9 mouse cellular contexts compared by ENCODE assay signal in genomic region chr16:18144201-18144600, GRCm38 (mm10). TPM values are rescaled to one million over a fixed set of nuclear protein-coding genes. Genes with fewer than 3 reads are reported as not detected.
DNase-seq lines count a peak whose midpoint lies in the region; ATAC-seq lines count a peak whose summit lies in the region.
"Had no signal": no experiment of that assay in that cellular context is flagged by ENCODE, and none has a peak within 500 bp of the region (broad histone marks: within the 10 kb centered on the region; RNA-seq: fewer than 3 reads in every experiment).

No protein-coding gene starts in this region.

- no peak for DNase-seq in hindbrain, embryonic 11.5 days (ENCODE audit: low spot score)
- DNase-seq in cerebellum, postnatal 14 days, result peak; percentile 80 to 83
- peak; percentile 59 to 70 for DNase-seq in layer of hippocampus, postnatal 10 days (ENCODE audit: low spot score in 2 of 2)
- DNase-seq in right cerebral cortex, adult 2 months (ENCODE audit: low spot score in 2 of 2), result peak; percentile 85 to 86
- DNase-seq in kidney, postnatal 36 days, result no peak
- no peak for DNase-seq in testis, postnatal 14 days (ENCODE audit: low spot score)
- no peak for DNase-seq in gastrocnemius, postnatal 10 days

- H3K27me3 ChIP-seq in hindbrain, embryonic 13.5 days, result no peaks in the 10 kb centered on the region
- no peaks in the 10 kb centered on the region for H3K27me3 ChIP-seq in hindbrain, embryonic 11.5 days (ENCODE audit: control insufficient read depth, insufficient read depth, low read length)

- no peaks in the 10 kb centered on the region for H3K9me3 ChIP-seq in hindbrain, embryonic 13.5 days
- no peaks in the 10 kb centered on the region for H3K9me3 ChIP-seq in hindbrain, embryonic 11.5 days (ENCODE audit: control insufficient read depth, low read length)

- H3K4me3 ChIP-seq in hindbrain, embryonic 13.5 days, result no peak overlapping the region
- H3K4me3 ChIP-seq in hindbrain, embryonic 11.5 days (ENCODE audit: low read depth, low read length), result no peak overlapping the region
- H3K4me3 ChIP-seq: erythroblast, embryonic 14.5 days had no signal

- no peaks in the 10 kb centered on the region for H3K36me3 ChIP-seq in hindbrain, embryonic 13.5 days
- H3K36me3 ChIP-seq in hindbrain, embryonic 11.5 days (ENCODE audit: control insufficient read depth, insufficient read depth, low read length), result no peaks in the 10 kb centered on the region

- H3K9ac ChIP-seq in hindbrain, embryonic 13.5 days, result 0 out of 2 replicates have a peak overlapping the region, but pooled peaks have one; percentile 15
- no peak overlapping the region for H3K9ac ChIP-seq in hindbrain, embryonic 11.5 days (ENCODE audit: low read depth, low read length)

- peaks cover 55% of the 10 kb centered on the region for H3K4me1 ChIP-seq in hindbrain, embryonic 13.5 days (replicated peaks)
- H3K4me1 ChIP-seq in hindbrain, embryonic 11.5 days (replicated peaks; ENCODE audit: control insufficient read depth, insufficient read depth, low read length), result peaks cover 11% of the 10 kb centered on the region

- no peak overlapping the region for H3K4me2 ChIP-seq in hindbrain, embryonic 13.5 days
- H3K4me2 ChIP-seq in hindbrain, embryonic 11.5 days (replicated peaks; ENCODE audit: low read depth, low read length), result no peak overlapping the region

- 68% methylated on average over 8 of the region's 8 CpGs for WGBS in hindbrain, embryonic 13.5 days
- WGBS in hindbrain, embryonic 11.5 days, result 86% methylated on average over 8 of the region's 8 CpGs

- no peak for ATAC-seq in hindbrain, embryonic 13.5 days (ENCODE audit: low FRiP score)
- no peak for ATAC-seq in hindbrain, embryonic 11.5 days (ENCODE audit: low FRiP score)

- H3K27ac ChIP-seq in hindbrain, embryonic 13.5 days, result peak overlapping the region; percentile 66; the same call in 1 of the 2 replicates
- H3K27ac ChIP-seq in hindbrain, embryonic 11.5 days (ENCODE audit: low read depth, low read length), result no peak overlapping the region

RNA-seq across cellular contexts. Expression of gene Rtn4r, which starts 16.8 kb away (rescaled TPM):
- polyA plus RNA-seq in hindbrain, embryonic 13.5 days (2015; fragmentation: Nextera tagmentation; extraction: Ambion mirVana), result 14.0 TPM in 2 replicates
- 3.3 and 3.4 TPM in 2 replicates for polyA plus RNA-seq in hindbrain, embryonic 11.5 days (2014; fragmentation: Nextera tagmentation; extraction: Ambion mirVana)
- total RNA-seq in layer of hippocampus, postnatal 10 days (2021), result 10 to 100 TPM; 76.3 to 78.0 TPM
- total RNA-seq in gastrocnemius, postnatal 10 days (2021), result under 1 TPM; 0.38 to 0.52 TPM

RNA-seq across cellular contexts. Expression of gene Prodh, which starts 54.2 kb away (rescaled TPM):
- 4.8 TPM in 2 replicates for polyA plus RNA-seq in hindbrain, embryonic 13.5 days (2015; fragmentation: Nextera tagmentation; extraction: Ambion mirVana)
- polyA plus RNA-seq in hindbrain, embryonic 11.5 days (2014; fragmentation: Nextera tagmentation; extraction: Ambion mirVana), result 7.8 and 8.3 TPM in 2 replicates
- 10 to 100 TPM; 15.8 to 17.3 TPM for total RNA-seq in layer of hippocampus, postnatal 10 days (2021)
- total RNA-seq in gastrocnemius, postnatal 10 days (2021), result 1 to 10 TPM; 2.6 to 3.8 TPM

Comparison
In these comparisons a context has a peak if more than half of its experiments do, and no peak if none do; other contexts are left out.
1. DNase-seq: peak in cerebellum, postnatal 14 days (2 of 2), layer of hippocampus, postnatal 10 days (2 of 2) and right cerebral cortex, adult 2 months (2 of 2); none in hindbrain, embryonic 11.5 days (single experiment), kidney, postnatal 36 days (0 of 2), testis, postnatal 14 days (single experiment) and gastrocnemius, postnatal 10 days (single experiment).
2. RNA of gene Rtn4r, which starts 16.8 kb away (total RNA-seq): 76.3 to 78.0 TPM in layer of hippocampus, postnatal 10 days; 0.38 to 0.52 TPM in gastrocnemius, postnatal 10 days; every median in the first group is over 10 times any median in the second.